Mouse (Mus musculus): ENCODE measurements around the gene N4bp1. TPM values are rescaled to one million over a fixed set of nuclear protein-coding genes. Genes with fewer than 3 reads are reported as not detected.

N4bp1 gene
- polyA plus RNA-seq, 1 experiment from 2014 or later: 13.0 TPM

GRCm38 (mm10) chr8:86873151-86873550 is 11.9 kb downstream of the N4bp1 start:
- Histone ChIP-seq H3K4me3 (ENCODE audit: low read depth, low read length) (no peak overlapping the region), H3K27ac (replicated peaks; ENCODE audit: low read depth, low read length) (no peak overlapping the region), H3K4me2 (ENCODE audit: low read depth, severe bottlenecking) (no peak overlapping the region), H3K4me1 (ENCODE audit: control insufficient read depth, insufficient read depth, low read length) (no peaks in the 10 kb centered on the region), H3K36me3 (ENCODE audit: control insufficient read depth, insufficient read depth, low read length) (no peaks in the 10 kb centered on the region), H3K9me3 (ENCODE audit: control insufficient read depth, low read length) (no peaks in the 10 kb centered on the region), H3K9ac (ENCODE audit: low read length) (no peak overlapping the region), H3K27me3 (ENCODE audit: control insufficient read depth, insufficient read depth, low read length) (no peaks in the 10 kb centered on the region)
- no peak for DNase-seq (ENCODE audit: low spot score)
- no peak for ATAC-seq (ENCODE audit: insufficient number of reproducible peaks, low FRiP score, low TSS enrichment, low read depth)
- WGBS: 94% methylated on average over 2 of the region's 2 CpGs

DNA sequence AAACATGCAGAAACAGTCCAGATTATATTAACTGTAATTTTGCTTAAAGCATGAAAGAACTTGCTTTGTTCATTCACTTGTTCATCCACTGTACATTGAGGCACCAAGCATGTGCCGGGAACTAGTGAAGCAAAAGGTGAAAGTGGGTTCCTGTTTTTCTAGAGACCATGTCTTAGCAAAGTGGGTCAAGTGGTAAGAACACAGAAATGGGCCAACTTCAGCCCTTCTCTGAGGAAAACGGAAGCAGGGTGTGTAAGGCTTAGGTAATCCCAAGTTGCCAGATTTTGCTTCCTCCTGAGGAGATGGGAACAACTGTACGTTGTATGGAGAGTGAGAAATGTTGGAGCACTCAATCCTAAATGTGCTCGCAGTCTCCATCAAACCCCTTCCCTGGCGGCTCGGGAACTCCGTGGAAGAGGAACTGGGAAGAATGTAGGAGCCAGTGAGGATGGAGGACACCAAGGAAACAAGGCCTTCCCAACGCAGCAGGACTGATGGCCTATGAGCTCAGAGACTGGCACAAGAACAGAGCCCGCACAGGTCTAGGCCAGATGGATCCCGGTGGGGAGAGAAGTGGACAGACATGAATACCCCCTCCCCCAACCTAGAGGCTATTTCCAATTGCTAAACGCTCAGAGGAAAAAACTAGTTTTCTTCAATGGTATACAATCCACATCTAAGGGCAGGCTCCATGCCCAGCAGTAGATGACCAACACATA is 12.8 kb downstream of the N4bp1 start:
- H3K4me3 ChIP-seq (ENCODE audit: low read depth, low read length): no peak overlapping the region
- no peaks in the 10 kb centered on the region for H3K36me3 ChIP-seq (ENCODE audit: control insufficient read depth, insufficient read depth, low read length)
- H3K27ac ChIP-seq (replicated peaks; ENCODE audit: low read depth, low read length): no peak overlapping the region
- no peak for DNase-seq (ENCODE audit: low spot score)
- no peak overlapping the region for H3K9ac ChIP-seq (ENCODE audit: low read length)
- no peaks in the 10 kb centered on the region for H3K4me1 ChIP-seq (ENCODE audit: control insufficient read depth, insufficient read depth, low read length)
- H3K9me3 ChIP-seq (ENCODE audit: control insufficient read depth, low read length): no peaks in the 10 kb centered on the region
- WGBS: 96% methylated on average over 11 of the region's 11 CpGs
- no peaks in the 10 kb centered on the region for H3K27me3 ChIP-seq (ENCODE audit: control insufficient read depth, insufficient read depth, low read length)
- H3K4me2 ChIP-seq (ENCODE audit: low read depth, severe bottlenecking): no peak overlapping the region
- no peak for ATAC-seq (ENCODE audit: insufficient number of reproducible peaks, low FRiP score, low TSS enrichment, low read depth)

- no peak for DNase-seq (ENCODE audit: low spot score)
- WGBS: 90% methylated on average over 2 of the region's 2 CpGs
- no peaks in the 10 kb centered on the region for H3K4me1 ChIP-seq (ENCODE audit: control insufficient read depth, insufficient read depth, low read length)
- no peak overlapping the region for H3K27ac ChIP-seq (replicated peaks; ENCODE audit: low read depth, low read length)
- H3K4me3 ChIP-seq (ENCODE audit: low read depth, low read length): no peak overlapping the region
- no peak overlapping the region for H3K4me2 ChIP-seq (ENCODE audit: low read depth, severe bottlenecking)
- H3K27me3 ChIP-seq (ENCODE audit: control insufficient read depth, insufficient read depth, low read length): no peaks in the 10 kb centered on the region
- no peak for ATAC-seq (ENCODE audit: insufficient number of reproducible peaks, low FRiP score, low TSS enrichment, low read depth)
- no peaks in the 10 kb centered on the region for H3K36me3 ChIP-seq (ENCODE audit: control insufficient read depth, insufficient read depth, low read length)
- no peak overlapping the region for H3K9ac ChIP-seq (ENCODE audit: low read length)
- H3K9me3 ChIP-seq (ENCODE audit: control insufficient read depth, low read length): no peaks in the 10 kb centered on the region
Measured at GRCm38 (mm10) chr8:86871421-86871820, 13.6 kb downstream of the N4bp1 start.

- Histone ChIP-seq H3K9ac (ENCODE audit: low read length) (no peak overlapping the region), H3K9me3 (ENCODE audit: control insufficient read depth, low read length) (no peaks in the 10 kb centered on the region), H3K36me3 (ENCODE audit: control insufficient read depth, insufficient read depth, low read length) (no peaks in the 10 kb centered on the region), H3K27ac (replicated peaks; ENCODE audit: low read depth, low read length) (no peak overlapping the region), H3K4me3 (ENCODE audit: low read depth, low read length) (no peak overlapping the region), H3K4me2 (ENCODE audit: low read depth, severe bottlenecking) (no peak overlapping the region), H3K27me3 (ENCODE audit: control insufficient read depth, insufficient read depth, low read length) (no peaks in the 10 kb centered on the region), H3K4me1 (ENCODE audit: control insufficient read depth, insufficient read depth, low read length) (no peaks in the 10 kb centered on the region)
- 86% methylated on average over 2 of the region's 2 CpGs for WGBS
- ATAC-seq (ENCODE audit: insufficient number of reproducible peaks, low FRiP score, low TSS enrichment, low read depth) (no peak), DNase-seq (ENCODE audit: low spot score) (no peak)
Measured at GRCm38 (mm10) chr8:86870771-86871170, 14.3 kb downstream of the N4bp1 start.

DNA sequence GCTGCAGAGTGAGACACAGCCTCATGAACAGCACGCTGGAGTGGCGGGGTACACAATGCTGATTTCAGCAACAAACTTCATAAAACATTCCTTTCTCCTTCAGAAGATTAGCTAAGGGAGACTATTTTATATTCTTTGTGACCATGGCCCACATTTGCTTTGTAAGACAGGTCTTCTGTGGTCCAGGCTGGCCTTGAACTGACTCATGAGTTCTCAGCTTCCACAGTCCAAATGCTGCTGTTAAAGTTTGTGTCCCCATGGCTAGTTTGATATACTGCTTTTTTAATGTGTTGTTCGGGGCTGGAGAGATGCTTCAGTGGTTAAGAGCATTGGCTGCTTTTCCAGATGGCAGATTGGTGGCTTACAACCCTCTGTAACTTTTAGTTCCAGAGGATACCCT is 17.0 kb downstream of the N4bp1 start:
- ATAC-seq (ENCODE audit: insufficient number of reproducible peaks, low FRiP score, low TSS enrichment, low read depth) (no peak), DNase-seq (ENCODE audit: low spot score) (no peak)
- Histone ChIP-seq H3K9me3 (ENCODE audit: control insufficient read depth, low read length) (no peaks in the 10 kb centered on the region), H3K27me3 (ENCODE audit: control insufficient read depth, insufficient read depth, low read length) (no peaks in the 10 kb centered on the region), H3K4me1 (ENCODE audit: control insufficient read depth, insufficient read depth, low read length) (no peaks in the 10 kb centered on the region), H3K4me3 (ENCODE audit: low read depth, low read length) (no peak overlapping the region), H3K4me2 (ENCODE audit: low read depth, severe bottlenecking) (no peak overlapping the region), H3K36me3 (ENCODE audit: control insufficient read depth, insufficient read depth, low read length) (no peaks in the 10 kb centered on the region), H3K27ac (replicated peaks; ENCODE audit: low read depth, low read length) (no peak overlapping the region), H3K9ac (ENCODE audit: low read length) (no peak overlapping the region)
- WGBS: 92% methylated on average over 3 of the region's 3 CpGs

DNA sequence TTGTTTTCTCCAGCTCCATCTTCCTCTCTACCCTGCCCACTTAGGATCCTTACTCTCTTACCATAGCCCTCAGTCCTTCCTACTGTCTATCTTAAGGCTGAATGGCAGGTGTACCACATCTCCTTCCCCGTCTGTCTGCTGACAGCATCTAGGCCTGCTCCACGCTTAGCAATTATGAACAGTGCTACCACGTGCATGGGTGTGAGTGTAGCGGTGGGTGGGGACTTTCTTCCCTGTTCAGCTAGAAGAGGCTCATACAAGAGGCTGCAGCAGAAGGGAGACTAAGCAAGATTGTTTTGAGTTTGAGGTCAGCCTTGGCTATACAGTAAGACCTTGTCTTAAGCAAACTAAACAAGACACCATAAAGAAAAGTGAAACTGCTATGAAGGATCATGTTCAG is 20.3 kb downstream of the N4bp1 start:
- H3K4me1 ChIP-seq (ENCODE audit: control insufficient read depth, insufficient read depth, low read length): no peaks in the 10 kb centered on the region
- no peak overlapping the region for H3K4me3 ChIP-seq (ENCODE audit: low read depth, low read length)
- no peaks in the 10 kb centered on the region for H3K27me3 ChIP-seq (ENCODE audit: control insufficient read depth, insufficient read depth, low read length)
- no peak overlapping the region for H3K27ac ChIP-seq (replicated peaks; ENCODE audit: low read depth, low read length)
- 0 out of 2 replicates have a peak, but pooled peaks cover 5% of the 10 kb centered on the region for H3K36me3 ChIP-seq (ENCODE audit: control insufficient read depth, insufficient read depth, low read length)
- no peak overlapping the region for H3K9ac ChIP-seq (ENCODE audit: low read length)
- H3K9me3 ChIP-seq (ENCODE audit: control insufficient read depth, low read length): no peaks in the 10 kb centered on the region
- DNase-seq (ENCODE audit: low spot score) (no peak), ATAC-seq (ENCODE audit: insufficient number of reproducible peaks, low FRiP score, low TSS enrichment, low read depth) (no peak)
- WGBS: 93% methylated on average over 4 of the region's 4 CpGs
- no peak overlapping the region for H3K4me2 ChIP-seq (ENCODE audit: low read depth, severe bottlenecking)

DNA sequence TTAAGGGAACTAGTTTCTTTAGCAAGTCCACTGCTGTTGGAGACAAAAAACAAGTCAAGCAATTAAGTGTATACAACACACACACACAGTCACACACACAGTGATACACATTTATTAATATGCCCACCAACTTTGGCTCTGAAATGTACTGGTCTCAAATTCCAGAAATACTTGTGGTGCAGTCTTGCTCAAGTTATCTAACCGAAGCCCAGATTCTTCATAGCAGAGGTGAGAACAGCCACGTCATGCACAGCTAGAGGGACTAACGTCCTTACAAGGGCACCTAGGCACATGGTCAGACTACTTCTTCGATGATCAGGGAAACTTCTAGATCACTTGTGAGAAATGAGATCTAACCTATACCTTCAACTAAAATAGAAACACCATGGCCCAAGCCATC is 22.2 kb downstream of the N4bp1 start:
- DNase-seq (ENCODE audit: low spot score): no peak

DNA sequence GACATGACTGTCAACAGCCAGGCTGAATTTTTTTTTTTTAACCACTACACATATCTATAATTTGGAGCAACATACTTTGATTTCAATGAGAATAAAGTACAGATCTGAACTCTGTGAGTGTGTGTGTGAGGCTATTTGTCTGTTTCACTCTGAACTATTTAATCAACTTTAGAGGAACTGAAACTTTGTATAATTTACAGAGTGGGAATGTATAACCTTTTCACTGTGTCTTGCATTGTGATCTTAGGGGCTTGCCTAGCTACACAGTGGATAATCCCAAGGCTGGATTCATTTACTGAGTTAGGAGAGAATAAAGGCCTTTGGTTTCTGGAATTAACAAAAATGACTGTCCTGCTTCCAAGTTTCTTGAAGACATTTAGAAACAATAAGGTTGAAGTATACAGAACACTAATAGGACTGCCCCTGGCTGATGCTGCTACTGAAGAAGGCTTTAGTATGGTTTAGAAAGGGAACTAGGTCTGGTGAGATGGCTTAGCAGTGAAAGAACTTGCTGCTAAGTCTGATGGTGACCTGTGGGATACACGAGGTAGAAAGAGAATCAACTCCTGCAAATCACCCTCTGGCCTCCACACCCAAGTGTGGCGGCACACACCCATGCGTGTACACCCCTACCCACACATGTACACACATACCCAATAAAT is 22.8 kb downstream of the N4bp1 start:
- no peak for DNase-seq (ENCODE audit: low spot score)
- Histone ChIP-seq H3K4me3 (ENCODE audit: low read depth, low read length) (no peak overlapping the region), H3K27me3 (ENCODE audit: control insufficient read depth, insufficient read depth, low read length) (no peaks in the 10 kb centered on the region), H3K4me2 (ENCODE audit: low read depth, severe bottlenecking) (no peak overlapping the region), H3K27ac (replicated peaks; ENCODE audit: low read depth, low read length) (no peak overlapping the region), H3K9ac (ENCODE audit: low read length) (no peak overlapping the region), H3K36me3 (ENCODE audit: control insufficient read depth, insufficient read depth, low read length) (0 out of 2 replicates have a peak, but pooled peaks cover 5% of the 10 kb centered on the region), H3K9me3 (ENCODE audit: control insufficient read depth, low read length) (no peaks in the 10 kb centered on the region), H3K4me1 (ENCODE audit: control insufficient read depth, insufficient read depth, low read length) (no peaks in the 10 kb centered on the region)
- no peak for ATAC-seq (ENCODE audit: insufficient number of reproducible peaks, low FRiP score, low TSS enrichment, low read depth)
- WGBS: 90% methylated on average over 3 of the region's 3 CpGs

More for the DNA sequence above, 22.2 kb downstream of the N4bp1 start:
- Histone ChIP-seq H3K9ac (ENCODE audit: low read length) (no peak overlapping the region), H3K4me1 (ENCODE audit: control insufficient read depth, insufficient read depth, low read length) (no peaks in the 10 kb centered on the region), H3K9me3 (ENCODE audit: control insufficient read depth, low read length) (no peaks in the 10 kb centered on the region), H3K4me3 (ENCODE audit: low read depth, low read length) (no peak overlapping the region), H3K27me3 (ENCODE audit: control insufficient read depth, insufficient read depth, low read length) (no peaks in the 10 kb centered on the region), H3K27ac (replicated peaks; ENCODE audit: low read depth, low read length) (no peak overlapping the region), H3K4me2 (ENCODE audit: low read depth, severe bottlenecking) (no peak overlapping the region), H3K36me3 (ENCODE audit: control insufficient read depth, insufficient read depth, low read length) (0 out of 2 replicates have a peak, but pooled peaks cover 5% of the 10 kb centered on the region)
- WGBS: 85% methylated on average over 4 of the region's 4 CpGs
- no peak for ATAC-seq (ENCODE audit: insufficient number of reproducible peaks, low FRiP score, low TSS enrichment, low read depth)
